Mouse (Mus musculus): ENCODE data around the gene Nans. TPM values are rescaled to one million over a fixed set of nuclear protein-coding genes. Genes with fewer than 3 reads are reported as not detected.

Nans gene
- polyA plus RNA-seq, 1 experiment from 2014 or later, result 73.0 TPM

- H3K36me3 ChIP-seq, result 0 out of 2 replicates have a peak, but pooled peaks cover 9% of the 10 kb centered on the region
- H3K27me3 ChIP-seq, result no peaks in the 10 kb centered on the region
- no peak for ATAC-seq (replicated peaks; ENCODE audit: low FRiP score)
- 25% methylated on average over 13 of the region's 13 CpGs for WGBS
- H3K4me3 ChIP-seq (replicated peaks), result peak overlapping the region; percentile 93
- H3K9me3 ChIP-seq (replicated peaks), result no peaks in the 10 kb centered on the region
- peak overlapping the region; percentile 86 for H3K4me2 ChIP-seq
- peaks cover 52% of the 10 kb centered on the region for H3K4me1 ChIP-seq
- H3K9ac ChIP-seq, result peak overlapping the region; percentile 99
- H3K27ac ChIP-seq, result peak overlapping the region; percentile 99
Observed at GRCm38 (mm10) chr4:46452855-46453719, 36.0 kb upstream of the Nans start.

- Histone ChIP-seq H3K9me3 (replicated peaks) (no peaks in the 10 kb centered on the region), H3K36me3 (0 out of 2 replicates have a peak, but pooled peaks cover 9% of the 10 kb centered on the region), H3K27me3 (no peaks in the 10 kb centered on the region), H3K27ac (no peak overlapping the region), H3K4me1 (peaks cover 52% of the 10 kb centered on the region), H3K9ac (no peak overlapping the region), H3K4me3 (replicated peaks) (no peak overlapping the region), H3K4me2 (peak overlapping the region; percentile 86)
- 67% methylated on average over 5 of the region's 5 CpGs for WGBS
- ATAC-seq (replicated peaks; ENCODE audit: low FRiP score), result no peak
Observed at GRCm38 (mm10) chr4:46454097-46454864, 34.8 kb upstream of the Nans start.

- H3K4me3 ChIP-seq (replicated peaks), result no peak overlapping the region
- no peak for ATAC-seq (replicated peaks; ENCODE audit: low FRiP score)
- no peaks in the 10 kb centered on the region for H3K9me3 ChIP-seq (replicated peaks)
- H3K9ac ChIP-seq, result no peak overlapping the region
- 83% methylated on average over 4 of the region's 4 CpGs for WGBS
- H3K36me3 ChIP-seq, result peaks cover 28% of the 10 kb centered on the region
- H3K4me1 ChIP-seq, result peaks cover 45% of the 10 kb centered on the region
- no peaks in the 10 kb centered on the region for H3K27me3 ChIP-seq
- no peak overlapping the region for H3K4me2 ChIP-seq
- H3K27ac ChIP-seq, result no peak overlapping the region
Observed at GRCm38 (mm10) chr4:46456762-46457161, 32.3 kb upstream of the Nans start.

- 96% methylated on average over 3 of the region's 3 CpGs for WGBS
- no peak overlapping the region for H3K4me3 ChIP-seq (replicated peaks)
- ATAC-seq (replicated peaks; ENCODE audit: low FRiP score), result no peak
- peaks cover 45% of the 10 kb centered on the region for H3K4me1 ChIP-seq
- H3K4me2 ChIP-seq, result no peak overlapping the region
- peaks cover 32% of the 10 kb centered on the region for H3K36me3 ChIP-seq
- H3K27me3 ChIP-seq, result no peaks in the 10 kb centered on the region
- H3K9ac ChIP-seq, result no peak overlapping the region
- no peak overlapping the region for H3K27ac ChIP-seq
- no peaks in the 10 kb centered on the region for H3K9me3 ChIP-seq (replicated peaks)
Observed at GRCm38 (mm10) chr4:46457186-46457585, 31.9 kb upstream of the Nans start.

- no peak overlapping the region for H3K4me3 ChIP-seq (replicated peaks)
- no peak for ATAC-seq (replicated peaks; ENCODE audit: low FRiP score)
- H3K36me3 ChIP-seq, result peaks cover 44% of the 10 kb centered on the region
- H3K9ac ChIP-seq, result no peak overlapping the region
- no peak overlapping the region for H3K4me2 ChIP-seq
- H3K27ac ChIP-seq, result no peak overlapping the region
- H3K4me1 ChIP-seq, result peaks cover 35% of the 10 kb centered on the region
- H3K9me3 ChIP-seq (replicated peaks), result no peaks in the 10 kb centered on the region
- WGBS, result 93% methylated on average over 2 of the region's 2 CpGs
- H3K27me3 ChIP-seq, result no peaks in the 10 kb centered on the region
Observed at GRCm38 (mm10) chr4:46458411-46458810, 30.6 kb upstream of the Nans start.

- Histone ChIP-seq H3K9ac (no peak overlapping the region), H3K27ac (no peak overlapping the region), H3K27me3 (no peaks in the 10 kb centered on the region), H3K4me1 (no peaks in the 10 kb centered on the region), H3K4me3 (replicated peaks) (no peak overlapping the region), H3K9me3 (replicated peaks) (no peaks in the 10 kb centered on the region), H3K4me2 (no peak overlapping the region), H3K36me3 (peaks cover 82% of the 10 kb centered on the region)
- 80% methylated on average over 7 of the region's 7 CpGs for WGBS
- ATAC-seq (replicated peaks; ENCODE audit: low FRiP score), result 0 out of 2 replicates have a peak, but pooled peaks have one; percentile 29
Observed at GRCm38 (mm10) chr4:46463130-46463830, 25.8 kb upstream of the Nans start.

GRCm38 (mm10) chr4:46465740-46466139 lies 23.3 kb upstream of the Nans start:
- H3K9ac ChIP-seq, result no peak overlapping the region
- WGBS, result 91% methylated on average over 3 of the region's 3 CpGs
- H3K4me2 ChIP-seq, result no peak overlapping the region
- H3K36me3 ChIP-seq, result peaks cover 98% of the 10 kb centered on the region
- ATAC-seq (replicated peaks; ENCODE audit: low FRiP score), result no peak
- H3K4me3 ChIP-seq (replicated peaks), result no peak overlapping the region
- H3K27ac ChIP-seq, result no peak overlapping the region
- H3K9me3 ChIP-seq (replicated peaks), result no peaks in the 10 kb centered on the region
- no peaks in the 10 kb centered on the region for H3K27me3 ChIP-seq
- no peaks in the 10 kb centered on the region for H3K4me1 ChIP-seq

- Histone ChIP-seq H3K4me2 (no peak overlapping the region), H3K9me3 (replicated peaks) (no peaks in the 10 kb centered on the region), H3K4me1 (no peaks in the 10 kb centered on the region), H3K27ac (no peak overlapping the region), H3K9ac (no peak overlapping the region), H3K4me3 (replicated peaks) (no peak overlapping the region), H3K27me3 (no peaks in the 10 kb centered on the region), H3K36me3 (peaks cover 82% of the 10 kb centered on the region)
- ATAC-seq (replicated peaks; ENCODE audit: low FRiP score), result no peak
- WGBS, result 92% methylated on average over 5 of the region's 5 CpGs
Observed at GRCm38 (mm10) chr4:46475101-46475500, 13.9 kb upstream of the Nans start.

GRCm38 (mm10) chr4:46479081-46479480 lies 10.0 kb upstream of the Nans start:
- ATAC-seq (replicated peaks; ENCODE audit: low FRiP score), result no peak

GRCm38 (mm10) chr4:46485696-46486417 lies 3.2 kb upstream of the Nans start:
- WGBS, result 28% methylated on average over 14 of the region's 14 CpGs
- Histone ChIP-seq H3K9me3 (replicated peaks) (no peaks in the 10 kb centered on the region), H3K27me3 (no peaks in the 10 kb centered on the region), H3K36me3 (no peaks in the 10 kb centered on the region), H3K4me1 (peaks cover 17% of the 10 kb centered on the region; the same call in 1 of the 2 replicates), H3K27ac (peak overlapping the region; percentile 64), H3K4me3 (replicated peaks) (no peak overlapping the region), H3K4me2 (peak overlapping the region; percentile 19; the same call in 1 of the 2 replicates), H3K9ac (no peak overlapping the region)
- ATAC-seq (replicated peaks; ENCODE audit: low FRiP score), result 0 out of 2 replicates have a peak, but pooled peaks have one; percentile 27

More at GRCm38 (mm10) chr4:46479081-46479480, 10.0 kb upstream of the Nans start:
- H3K9ac ChIP-seq, result no peak overlapping the region
- H3K36me3 ChIP-seq, result peaks cover 44% of the 10 kb centered on the region
- 97% methylated on average over 2 of the region's 2 CpGs for WGBS
- H3K27ac ChIP-seq, result no peak overlapping the region
- H3K9me3 ChIP-seq (replicated peaks), result no peaks in the 10 kb centered on the region
- no peaks in the 10 kb centered on the region for H3K27me3 ChIP-seq
- no peaks in the 10 kb centered on the region for H3K4me1 ChIP-seq
- H3K4me3 ChIP-seq (replicated peaks), result no peak overlapping the region
- no peak overlapping the region for H3K4me2 ChIP-seq

- peaks cover under 1% of the 10 kb centered on the region; the same call in 1 of the 2 replicates for H3K36me3 ChIP-seq
- WGBS, result 83% methylated on average over 5 of the region's 5 CpGs
- no peak overlapping the region for H3K9ac ChIP-seq
- H3K9me3 ChIP-seq (replicated peaks), result no peaks in the 10 kb centered on the region
- H3K27ac ChIP-seq, result no peak overlapping the region
- no peak overlapping the region for H3K4me3 ChIP-seq (replicated peaks)
- no peak for ATAC-seq (replicated peaks; ENCODE audit: low FRiP score)
- H3K27me3 ChIP-seq, result no peaks in the 10 kb centered on the region
- H3K4me1 ChIP-seq, result peaks cover 17% of the 10 kb centered on the region; the same call in 1 of the 2 replicates
- H3K4me2 ChIP-seq, result no peak overlapping the region
Observed at GRCm38 (mm10) chr4:46487348-46487747, 1.7 kb upstream of the Nans start.

Measured in kidney, embryonic 15.5 days (tissue).